Mouse (Mus musculus) thymus, adult 2 months (tissue): ENCODE measurements around the gene Macf1.

Experiments
- CTCF ChIP-seq: fragments of 200-500 bp; IDR thresholded peaks from 2 replicates; pipeline ENCODE4 v1.5.1; 2012; ENCODE audit warnings: mild to moderate bottlenecking, control low read depth, low read length, moderate library complexity, borderline replicate concordance; ENCODE audit not compliant: control insufficient read depth, poor library complexity, insufficient read depth; ENCODE audit errors: extremely low read depth
- POLR2A ChIP-seq: fragments of 200-500 bp; IDR thresholded peaks from 2 replicates; pipeline ENCODE4 v1.6.1; 2012; ENCODE audit warnings: mild to moderate bottlenecking, low read length, control low read depth, moderate library complexity; ENCODE audit not compliant: control insufficient read depth, poor library complexity, insufficient read depth; ENCODE audit errors: extremely low read depth

GRCm38 (mm10) chr4:123623742-123624151, 60.4 kb downstream of the Macf1 start:
- TF ChIP-seq CTCF (no peak), POLR2A (no peak)
